Mouse (Mus musculus) adrenal gland, postnatal 36 days (tissue): ENCODE measurements at regions not wholly inside any gene's neighbourhood (a gene's known extent, or its start where the extent isn't known, plus 50 kb on each side); places are given as distances from the start of the nearest gene placed in this dataset.

Source experiments
- DNase-seq, 2 experiments: peaks; one replicate each; pipeline ENCODE4 v3.0.0; 2021; ENCODE audit warnings: mixed read lengths in 1 of 2

DNA sequence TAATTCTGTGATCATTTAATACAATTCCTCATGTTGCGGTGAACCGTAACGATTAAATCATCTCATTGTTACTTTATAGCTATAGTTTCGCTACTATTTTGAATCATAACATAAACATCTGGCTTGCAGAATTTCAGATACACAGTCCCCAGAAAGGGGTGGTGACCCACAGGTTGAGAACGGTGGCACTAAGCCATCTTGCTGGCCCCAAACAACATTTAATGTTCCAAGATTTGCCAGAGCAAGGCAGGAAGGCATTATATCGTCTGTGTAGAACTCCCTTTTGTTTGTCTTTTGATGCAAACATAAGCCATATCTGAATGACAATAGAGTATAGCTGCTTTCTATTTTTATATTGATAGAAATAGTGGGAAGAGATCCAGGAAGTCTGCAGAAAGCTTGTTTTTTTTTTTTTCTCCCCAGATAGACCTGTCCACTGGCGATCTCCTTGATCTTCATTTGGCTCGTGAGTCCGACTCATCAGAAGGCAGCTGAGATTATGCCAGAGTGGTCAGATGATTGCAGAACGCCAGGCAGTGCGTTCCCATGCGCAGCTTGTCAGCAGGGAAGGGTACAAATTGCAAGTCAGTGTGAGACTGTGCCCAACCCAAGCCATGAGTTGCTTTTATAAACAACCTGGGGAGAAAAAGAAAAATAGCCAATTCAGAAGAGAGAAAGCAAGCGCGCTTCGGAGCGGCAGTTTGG, 213.9 kb downstream of the Dok5 start:
- no peak for DNase-seq

DNA sequence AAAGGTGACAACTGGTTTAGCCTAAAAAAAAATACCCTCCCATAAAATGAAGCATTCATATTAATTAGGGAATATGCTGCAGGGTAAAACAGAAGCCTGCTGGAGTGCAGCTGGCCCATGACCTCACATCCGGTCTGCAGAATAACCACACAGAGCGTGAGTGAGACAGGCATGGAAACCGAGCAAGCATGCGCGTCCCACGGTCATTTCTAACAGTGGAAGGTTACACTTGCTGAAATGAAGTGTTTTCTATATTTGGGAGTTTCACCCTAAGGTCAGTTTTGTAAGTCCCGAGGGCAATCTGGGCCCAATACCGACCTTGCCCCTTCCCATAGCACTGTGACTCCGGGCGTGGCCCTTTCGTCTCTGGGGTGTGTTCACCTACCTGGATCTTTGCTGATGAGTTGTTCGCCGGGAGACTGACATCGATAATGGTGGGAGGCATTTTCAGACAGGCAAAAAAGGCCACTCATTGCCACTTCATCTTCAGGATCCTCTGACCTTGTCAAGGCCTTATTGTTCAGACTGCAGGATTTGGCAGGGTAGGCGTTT, 214.6 kb downstream of the Dok5 start:
- DNase-seq = peak in 1 of 2 experiments; percentile 4

DNA sequence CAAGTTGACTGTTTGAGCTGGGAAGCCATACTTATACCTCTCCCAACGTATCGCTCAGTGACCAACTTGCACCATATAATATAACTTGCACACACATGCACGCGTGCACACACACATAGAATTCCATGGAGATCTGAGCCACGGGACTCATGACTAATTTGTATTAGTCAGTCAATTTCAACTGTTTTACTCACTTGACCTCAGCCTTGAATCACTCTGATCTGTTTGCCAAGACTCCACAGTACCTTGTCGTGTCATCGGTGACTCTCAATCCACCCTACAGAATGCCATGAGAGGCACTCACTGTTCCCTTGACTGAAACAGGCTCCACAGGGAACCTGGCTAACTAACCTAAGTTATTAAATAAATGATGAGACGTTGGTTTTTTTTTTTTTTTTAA, 215.6 kb downstream of the Dok5 start:
- peak; percentile 40 to 42 for DNase-seq

- DNase-seq = no peak
Measured at GRCm38 (mm10) chr2:170954626-170955025, 223.0 kb downstream of the Dok5 start.

GRCm38 (mm10) chr2:170956766-170957165, 225.2 kb downstream of the Dok5 start:
- DNase-seq = no peak

DNA sequence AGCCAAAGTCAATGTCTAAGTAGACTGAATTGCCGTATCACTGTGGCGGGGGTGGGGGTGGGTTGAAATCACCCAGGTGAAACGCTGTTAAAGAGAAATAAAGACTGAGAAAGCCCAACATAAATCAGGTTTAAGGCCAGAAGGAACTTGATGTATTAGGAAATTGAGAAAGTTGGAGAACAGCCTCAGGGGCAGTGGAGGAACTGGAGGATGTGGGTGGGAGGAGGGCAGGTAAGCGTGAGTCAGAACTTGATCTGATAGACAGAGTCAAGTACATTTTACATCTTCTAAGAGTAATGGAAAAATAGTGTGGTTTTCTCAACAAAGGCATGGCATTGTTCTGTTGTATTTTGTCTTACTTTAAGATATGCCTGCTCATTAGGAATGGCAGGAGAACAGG, 228.8 kb downstream of the Dok5 start:
- no peak for DNase-seq

GRCm38 (mm10) chr2:170962481-170962880, 230.9 kb downstream of the Dok5 start:
- no peak for DNase-seq

GRCm38 (mm10) chr2:170969430-170969829, 237.8 kb downstream of the Dok5 start:
- DNase-seq = no peak

- no peak for DNase-seq
Measured at GRCm38 (mm10) chr2:170985357-170985756, 253.8 kb downstream of the Dok5 start.

DNA sequence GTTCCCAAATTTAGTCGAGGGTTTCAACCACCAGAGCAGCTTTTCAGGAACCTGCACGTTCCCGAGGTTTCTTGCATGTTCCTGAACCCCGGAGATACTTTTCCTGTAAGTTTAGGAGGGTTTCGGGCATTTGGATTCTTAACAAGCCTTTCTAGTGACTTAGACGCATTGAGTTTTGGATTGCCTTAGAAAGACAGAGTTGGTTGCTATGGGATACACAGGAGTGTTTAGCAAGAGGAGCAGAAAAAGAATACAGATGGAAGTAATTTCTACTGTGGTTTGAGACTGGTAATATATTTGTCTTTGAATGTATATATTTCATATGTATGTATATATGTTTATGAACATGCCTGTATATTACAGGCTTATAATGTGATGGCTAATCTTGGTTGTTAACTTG, 266.8 kb downstream of the Dok5 start:
- DNase-seq = no peak

GRCm38 (mm10) chr2:171000165-171000564, 268.6 kb downstream of the Dok5 start:
- DNase-seq = no peak

DNA sequence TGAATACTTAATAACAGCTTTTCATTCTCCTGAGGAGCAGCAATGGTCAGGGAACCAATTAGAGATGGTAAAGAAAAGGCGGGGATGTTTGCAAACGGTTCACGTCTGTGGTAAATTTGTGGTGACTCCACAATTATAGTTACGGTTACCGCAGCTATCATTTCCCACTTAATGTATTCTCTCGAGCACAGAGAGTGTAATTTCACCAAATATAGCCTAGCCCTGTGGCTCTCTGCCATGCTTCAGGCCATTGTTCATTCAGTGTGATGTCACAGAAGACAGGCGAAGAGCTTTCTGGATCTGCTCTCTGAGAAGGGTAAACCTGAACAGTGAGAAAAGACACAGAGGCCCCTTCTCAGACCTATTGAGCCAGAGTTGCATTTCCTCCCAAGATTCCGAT, 296.9 kb downstream of the Dok5 start:
- no peak for DNase-seq
